Mouse (Mus musculus): ENCODE measurements around the gene Dnajb14. TPM values are rescaled to one million over a fixed set of nuclear protein-coding genes. Genes with fewer than 3 reads are reported as not detected.

Dnajb14 gene
- 7.4 and 9.2 TPM in 2 replicates for polyA plus RNA-seq (2015; fragmentation: Nextera tagmentation; extraction: Ambion mirVana)

DNA sequence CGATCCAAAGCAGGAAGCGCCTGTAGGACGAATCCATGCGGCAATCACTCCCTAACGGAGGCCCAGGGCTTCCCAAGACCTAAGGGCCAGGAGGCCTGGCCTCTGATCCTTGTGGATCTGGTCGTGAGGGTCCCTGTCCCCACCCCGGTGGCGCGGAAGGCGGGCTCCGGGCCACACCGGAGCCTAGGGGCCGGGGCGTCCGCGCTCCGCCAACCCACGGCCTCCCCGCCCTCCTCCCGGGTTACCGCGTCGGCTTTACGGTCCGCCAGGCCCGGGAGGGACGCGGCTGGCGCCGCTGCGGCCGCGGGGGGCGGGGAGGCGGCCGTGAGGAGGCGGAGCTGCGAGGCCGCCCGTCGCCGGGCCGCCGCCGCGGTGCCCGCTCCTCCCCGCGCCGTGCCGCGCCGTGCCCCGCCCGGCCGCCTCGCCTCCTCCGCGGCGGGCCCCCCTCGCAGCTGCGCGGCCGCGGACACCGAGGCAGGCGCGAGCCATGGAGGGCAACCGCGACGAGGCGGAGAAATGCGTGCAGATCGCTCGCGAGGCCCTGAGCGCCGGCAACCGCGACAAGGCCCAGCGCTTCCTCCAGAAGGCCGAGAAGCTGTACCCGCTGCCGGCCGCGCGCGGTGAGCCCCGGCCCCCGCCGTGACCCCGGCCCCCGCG is at the start of gene Dnajb14:
Dnajb14 (plus strand) TSS at position 239 of the 657 bp plus-strand sequence.
- no peaks in the 10 kb centered on the region for H3K9me3 ChIP-seq (ENCODE audit: control insufficient read depth, low read length)
- peak within 1 kb of the TSS; percentile 98 for H3K9ac ChIP-seq (ENCODE audit: low read length)
- no peaks in the 10 kb centered on the region for H3K27me3 ChIP-seq (ENCODE audit: control insufficient read depth, insufficient read depth, low read depth, low read length)
- 0 out of 2 replicates have a peak, but pooled peaks cover 3% of the 10 kb centered on the region for H3K36me3 ChIP-seq (ENCODE audit: control insufficient read depth, insufficient read depth, low read length)
- H3K4me2 ChIP-seq (ENCODE audit: low read depth, low read length) = peak within 1 kb of the TSS; percentile 82
- ATAC-seq (ENCODE audit: low read depth) = peak; percentile 34
- WGBS = under 1% methylated on average over 57 of the region's 94 CpGs
- H3K27ac ChIP-seq (ENCODE audit: low read length) = peak within 1 kb of the TSS; percentile 100
- H3K4me3 ChIP-seq (ENCODE audit: low read length) = peak within 1 kb of the TSS; percentile 90
- peaks cover 9% of the 10 kb centered on the region; the same call in 1 of the 2 replicates for H3K4me1 ChIP-seq (replicated peaks; ENCODE audit: control insufficient read depth, insufficient read depth, low read length)

- Histone ChIP-seq H3K27me3 (ENCODE audit: control insufficient read depth, insufficient read depth, low read depth, low read length) (no peaks in the 10 kb centered on the region), H3K4me3 (ENCODE audit: low read length) (no peak overlapping the region), H3K27ac (ENCODE audit: low read length) (no peak overlapping the region), H3K4me1 (replicated peaks; ENCODE audit: control insufficient read depth, insufficient read depth, low read length) (no peaks in the 10 kb centered on the region; the same call in 1 of the 2 replicates), H3K9me3 (ENCODE audit: control insufficient read depth, low read length) (no peaks in the 10 kb centered on the region), H3K9ac (ENCODE audit: low read length) (no peak overlapping the region), H3K4me2 (ENCODE audit: low read depth, low read length) (no peak overlapping the region), H3K36me3 (ENCODE audit: control insufficient read depth, insufficient read depth, low read length) (no peaks in the 10 kb centered on the region)
- no peak for ATAC-seq (ENCODE audit: low read depth)
- 23% methylated on average over 4 of the region's 4 CpGs for WGBS
Observed at GRCm38 (mm10) chr3:137818713-137819112, 48.8 kb upstream of the Dnajb14 start.

GRCm38 (mm10) chr3:137820688-137821467 is 46.6 kb upstream of the Dnajb14 start:
- ATAC-seq (ENCODE audit: low read depth) = no peak
- H3K4me3 ChIP-seq (ENCODE audit: low read length) = no peak overlapping the region
- H3K4me1 ChIP-seq (replicated peaks; ENCODE audit: control insufficient read depth, insufficient read depth, low read length) = no peaks in the 10 kb centered on the region; the same call in 1 of the 2 replicates
- H3K4me2 ChIP-seq (ENCODE audit: low read depth, low read length) = no peak overlapping the region
- 71% methylated on average over 6 of the region's 6 CpGs for WGBS
- H3K27me3 ChIP-seq (ENCODE audit: control insufficient read depth, insufficient read depth, low read depth, low read length) = no peaks in the 10 kb centered on the region
- no peak overlapping the region for H3K27ac ChIP-seq (ENCODE audit: low read length)
- H3K36me3 ChIP-seq (ENCODE audit: control insufficient read depth, insufficient read depth, low read length) = no peaks in the 10 kb centered on the region
- no peaks in the 10 kb centered on the region for H3K9me3 ChIP-seq (ENCODE audit: control insufficient read depth, low read length)
- no peak overlapping the region for H3K9ac ChIP-seq (ENCODE audit: low read length)

DNA sequence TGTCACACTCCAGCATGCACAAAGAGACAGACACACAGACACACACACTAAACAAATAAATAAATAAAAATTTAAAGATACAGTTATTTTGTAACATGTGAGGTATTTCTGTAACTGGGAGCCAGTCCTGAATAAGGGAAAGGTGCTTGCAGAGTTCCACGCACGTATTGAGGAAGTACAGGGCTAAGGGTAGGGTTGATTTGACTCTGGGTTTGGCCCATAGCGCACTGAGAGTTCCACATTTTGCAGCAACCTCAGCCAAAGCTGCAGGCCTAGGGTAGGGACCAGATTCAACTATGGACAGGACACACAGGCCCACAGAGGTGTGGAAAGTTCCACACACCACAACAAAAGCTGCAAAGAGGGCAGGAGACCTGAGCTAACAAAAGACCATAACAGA is 44.2 kb upstream of the Dnajb14 start:
- Histone ChIP-seq H3K4me3 (ENCODE audit: low read length) (no peak overlapping the region), H3K4me2 (ENCODE audit: low read depth, low read length) (no peak overlapping the region), H3K36me3 (ENCODE audit: control insufficient read depth, insufficient read depth, low read length) (no peaks in the 10 kb centered on the region), H3K9me3 (ENCODE audit: control insufficient read depth, low read length) (no peaks in the 10 kb centered on the region), H3K27ac (ENCODE audit: low read length) (no peak overlapping the region), H3K9ac (ENCODE audit: low read length) (no peak overlapping the region), H3K4me1 (replicated peaks; ENCODE audit: control insufficient read depth, insufficient read depth, low read length) (no peaks in the 10 kb centered on the region; the same call in 1 of the 2 replicates), H3K27me3 (ENCODE audit: control insufficient read depth, insufficient read depth, low read depth, low read length) (no peaks in the 10 kb centered on the region)
- no peak for ATAC-seq (ENCODE audit: low read depth)
- 91% methylated on average over 3 of the region's 3 CpGs for WGBS

DNA sequence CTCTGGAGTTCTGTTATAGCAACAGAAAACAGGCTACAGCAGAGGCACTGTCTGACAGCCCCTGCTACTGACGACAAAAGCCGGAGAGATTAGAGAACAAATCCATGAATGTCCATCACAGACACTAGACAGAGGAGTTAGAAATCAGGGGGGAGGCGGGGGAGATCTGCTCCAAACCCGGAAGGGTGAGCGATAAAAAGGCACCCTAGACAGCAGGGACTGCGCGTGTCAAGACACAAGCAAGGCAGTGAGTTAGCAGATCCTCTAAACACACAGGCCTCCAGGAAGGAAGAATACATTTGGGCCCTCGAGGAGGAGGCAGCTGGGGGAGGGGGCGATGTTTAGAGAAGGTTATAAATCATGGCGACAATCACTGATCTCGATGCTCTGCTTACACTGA is 39.8 kb upstream of the Dnajb14 start:
- no peak for ATAC-seq (ENCODE audit: low read depth)
- peak overlapping the region; percentile 11; the same call in 1 of the 2 replicates for H3K27ac ChIP-seq (ENCODE audit: low read length)
- H3K4me3 ChIP-seq (ENCODE audit: low read length) = no peak overlapping the region
- 0 out of 2 replicates have a peak overlapping the region, but pooled peaks have one; percentile 10 for H3K9ac ChIP-seq (ENCODE audit: low read length)
- H3K36me3 ChIP-seq (ENCODE audit: control insufficient read depth, insufficient read depth, low read length) = no peaks in the 10 kb centered on the region
- WGBS = 19% methylated on average over 11 of the region's 11 CpGs
- H3K4me2 ChIP-seq (ENCODE audit: low read depth, low read length) = peak overlapping the region; percentile 9
- H3K9me3 ChIP-seq (ENCODE audit: control insufficient read depth, low read length) = no peaks in the 10 kb centered on the region
- no peaks in the 10 kb centered on the region for H3K4me1 ChIP-seq (replicated peaks; ENCODE audit: control insufficient read depth, insufficient read depth, low read length)
- H3K27me3 ChIP-seq (ENCODE audit: control insufficient read depth, insufficient read depth, low read depth, low read length) = no peaks in the 10 kb centered on the region

GRCm38 (mm10) chr3:137831156-137831555 is 36.3 kb upstream of the Dnajb14 start:
- H3K27me3 ChIP-seq (ENCODE audit: control insufficient read depth, insufficient read depth, low read depth, low read length) = no peaks in the 10 kb centered on the region
- no peaks in the 10 kb centered on the region for H3K36me3 ChIP-seq (ENCODE audit: control insufficient read depth, insufficient read depth, low read length)
- H3K4me1 ChIP-seq (replicated peaks; ENCODE audit: control insufficient read depth, insufficient read depth, low read length) = no peaks in the 10 kb centered on the region
- H3K27ac ChIP-seq (ENCODE audit: low read length) = no peak overlapping the region
- 86% methylated on average over 2 of the region's 2 CpGs for WGBS
- ATAC-seq (ENCODE audit: low read depth) = no peak
- no peaks in the 10 kb centered on the region for H3K9me3 ChIP-seq (ENCODE audit: control insufficient read depth, low read length)
- no peak overlapping the region for H3K9ac ChIP-seq (ENCODE audit: low read length)
- no peak overlapping the region for H3K4me2 ChIP-seq (ENCODE audit: low read depth, low read length)
- no peak overlapping the region for H3K4me3 ChIP-seq (ENCODE audit: low read length)

GRCm38 (mm10) chr3:137833128-137833527 is 34.3 kb upstream of the Dnajb14 start:
- Histone ChIP-seq H3K4me3 (ENCODE audit: low read length) (no peak overlapping the region), H3K9ac (ENCODE audit: low read length) (no peak overlapping the region), H3K4me1 (replicated peaks; ENCODE audit: control insufficient read depth, insufficient read depth, low read length) (no peaks in the 10 kb centered on the region), H3K27me3 (ENCODE audit: control insufficient read depth, insufficient read depth, low read depth, low read length) (no peaks in the 10 kb centered on the region), H3K36me3 (ENCODE audit: control insufficient read depth, insufficient read depth, low read length) (no peaks in the 10 kb centered on the region), H3K9me3 (ENCODE audit: control insufficient read depth, low read length) (no peaks in the 10 kb centered on the region), H3K27ac (ENCODE audit: low read length) (no peak overlapping the region), H3K4me2 (ENCODE audit: low read depth, low read length) (no peak overlapping the region)
- ATAC-seq (ENCODE audit: low read depth) = no peak

DNA sequence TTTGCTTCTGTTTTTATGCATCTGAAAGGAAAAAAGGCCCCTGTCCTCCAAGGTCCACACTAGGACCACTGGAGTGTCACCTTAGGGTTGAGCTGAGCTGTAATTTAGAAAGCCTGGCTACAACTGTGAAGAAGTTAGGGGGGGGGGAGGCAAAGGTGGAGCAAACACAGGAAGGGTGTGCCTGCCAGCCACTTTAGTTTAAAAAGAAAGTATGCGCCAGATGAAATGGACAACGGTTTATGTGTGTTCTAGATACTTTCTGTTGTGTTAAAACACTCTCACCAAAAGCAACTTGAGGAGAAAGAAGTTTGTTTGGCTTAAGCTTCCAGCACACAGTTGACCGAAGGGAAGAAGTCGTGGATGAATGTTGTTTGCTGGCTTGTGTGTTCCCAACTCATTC is 33.8 kb upstream of the Dnajb14 start:
- Histone ChIP-seq H3K4me1 (replicated peaks; ENCODE audit: control insufficient read depth, insufficient read depth, low read length) (no peaks in the 10 kb centered on the region), H3K27me3 (ENCODE audit: control insufficient read depth, insufficient read depth, low read depth, low read length) (no peaks in the 10 kb centered on the region), H3K4me3 (ENCODE audit: low read length) (no peak overlapping the region), H3K27ac (ENCODE audit: low read length) (no peak overlapping the region), H3K9me3 (ENCODE audit: control insufficient read depth, low read length) (no peaks in the 10 kb centered on the region), H3K4me2 (ENCODE audit: low read depth, low read length) (no peak overlapping the region), H3K9ac (ENCODE audit: low read length) (no peak overlapping the region), H3K36me3 (ENCODE audit: control insufficient read depth, insufficient read depth, low read length) (no peaks in the 10 kb centered on the region)
- WGBS = 53% methylated on average over 4 of the region's 4 CpGs
- ATAC-seq (ENCODE audit: low read depth) = no peak

DNA sequence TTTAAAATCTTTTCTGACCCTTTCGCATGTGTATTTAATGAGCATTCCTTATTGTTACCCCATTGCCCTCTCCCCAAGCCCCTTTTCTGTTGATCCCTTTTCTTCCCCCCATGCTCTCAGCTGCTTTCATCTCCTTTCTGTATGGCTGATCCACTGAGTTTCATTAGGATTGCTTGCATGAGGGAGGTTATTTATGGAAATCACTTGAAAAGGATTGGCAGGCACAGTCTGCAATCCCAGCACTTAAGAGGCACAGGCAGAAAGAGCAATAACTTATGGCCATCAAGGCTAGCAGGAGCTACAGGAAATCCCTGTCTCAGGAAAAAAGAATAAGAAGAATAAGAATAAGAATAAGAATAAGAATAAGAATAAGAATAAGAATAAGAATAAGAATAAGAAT is 30.9 kb upstream of the Dnajb14 start:
- H3K4me1 ChIP-seq (replicated peaks; ENCODE audit: control insufficient read depth, insufficient read depth, low read length) = no peaks in the 10 kb centered on the region
- ATAC-seq (ENCODE audit: low read depth) = no peak

More for the DNA sequence above, 30.9 kb upstream of the Dnajb14 start:
- Histone ChIP-seq H3K27me3 (ENCODE audit: control insufficient read depth, insufficient read depth, low read depth, low read length) (no peaks in the 10 kb centered on the region), H3K9ac (ENCODE audit: low read length) (no peak overlapping the region), H3K36me3 (ENCODE audit: control insufficient read depth, insufficient read depth, low read length) (no peaks in the 10 kb centered on the region), H3K4me2 (ENCODE audit: low read depth, low read length) (no peak overlapping the region), H3K4me3 (ENCODE audit: low read length) (no peak overlapping the region), H3K27ac (ENCODE audit: low read length) (no peak overlapping the region), H3K9me3 (ENCODE audit: control insufficient read depth, low read length) (no peaks in the 10 kb centered on the region)
- WGBS = 97% methylated on average over 1 of the region's 1 CpGs
